Mouse (Mus musculus) ovary, postnatal 14 days (tissue): ENCODE results near the gene Gtpbp2.

Experiments used
- DNase-seq: peaks from one replicate; pipeline ENCODE4 v3.0.0; 2022; ENCODE audit warnings: low spot score

Gene Gtpbp2

DNA sequence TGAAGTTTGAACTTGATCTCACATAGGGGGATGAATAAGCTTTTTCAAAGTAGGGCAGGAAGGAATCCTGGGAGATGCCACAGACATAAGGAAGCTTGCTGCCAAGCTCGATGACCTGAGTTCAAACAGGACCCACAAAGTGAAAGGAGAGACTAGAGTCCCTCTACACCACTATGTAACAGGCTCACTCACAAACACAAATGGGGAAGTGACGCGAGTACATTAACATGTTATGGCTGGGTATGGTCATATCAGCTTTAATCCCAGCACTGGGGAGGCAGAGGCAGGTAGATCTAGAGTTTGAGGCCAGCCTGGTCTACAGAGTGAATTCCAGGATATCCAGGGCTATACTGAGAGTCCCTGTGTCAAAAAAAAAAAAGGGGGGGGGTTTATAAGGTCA is 6.5 kb upstream of the Gtpbp2 start:
- no peak for DNase-seq

GRCm38 (mm10) chr17:46156680-46157079 is 4.2 kb upstream of the Gtpbp2 start:
- no peak for DNase-seq

DNA sequence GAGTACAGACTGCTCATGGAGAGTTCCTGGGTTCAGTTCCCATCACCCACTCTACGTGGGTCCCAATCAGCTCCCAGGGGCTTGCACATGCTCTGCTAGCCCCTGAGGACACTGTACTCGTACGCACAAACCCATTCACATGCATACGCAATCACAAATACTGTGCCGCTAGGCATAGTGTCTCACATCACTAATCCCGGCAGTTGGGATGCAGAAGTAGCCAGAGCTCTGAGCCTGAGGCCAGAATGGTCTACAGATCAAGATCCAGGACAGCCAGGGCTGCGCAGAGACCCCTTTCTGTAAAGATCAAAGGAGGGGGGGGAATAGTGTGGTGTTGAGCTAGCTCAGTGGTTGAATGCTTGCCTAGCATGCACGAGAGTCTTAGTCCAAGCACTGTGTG is 3.7 kb upstream of the Gtpbp2 start:
- no peak for DNase-seq

- DNase-seq: no peak
These were observed 1.6 kb upstream of the Gtpbp2 start for GRCm38 (mm10) chr17:46159236-46159635.

GRCm38 (mm10) chr17:46160090-46160662 is 656 bp upstream of the Gtpbp2 start:
- DNase-seq: peak; percentile 88

DNA sequence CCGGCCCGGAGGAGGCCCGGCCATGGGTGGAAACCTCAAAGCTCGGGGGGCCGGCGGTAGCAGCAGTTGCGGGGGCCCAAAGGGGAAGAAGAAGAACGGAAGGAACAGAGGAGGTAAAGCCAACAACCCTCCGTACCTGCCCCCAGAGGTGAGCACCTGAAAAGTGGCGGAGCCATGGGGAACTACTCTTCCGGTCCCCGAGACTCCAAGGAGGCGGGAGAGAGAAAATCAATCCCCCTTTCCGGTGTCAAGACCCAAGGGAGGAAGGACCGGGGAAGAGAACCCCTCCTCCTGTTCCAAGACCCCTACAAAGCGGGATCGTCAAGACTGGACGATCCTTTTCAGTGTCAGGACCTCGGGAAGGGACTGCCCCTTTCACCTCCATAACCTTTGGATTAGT is 347 bp downstream of the Gtpbp2 start:
- no peak for DNase-seq

GRCm38 (mm10) chr17:46161710-46162109 is 878 bp downstream of the Gtpbp2 start:
- no peak for DNase-seq

- DNase-seq: no peak
These were observed 1.7 kb downstream of the Gtpbp2 start for GRCm38 (mm10) chr17:46162551-46162950.

- no peak for DNase-seq
These were observed 2.2 kb downstream of the Gtpbp2 start for GRCm38 (mm10) chr17:46162951-46163421.

DNA sequence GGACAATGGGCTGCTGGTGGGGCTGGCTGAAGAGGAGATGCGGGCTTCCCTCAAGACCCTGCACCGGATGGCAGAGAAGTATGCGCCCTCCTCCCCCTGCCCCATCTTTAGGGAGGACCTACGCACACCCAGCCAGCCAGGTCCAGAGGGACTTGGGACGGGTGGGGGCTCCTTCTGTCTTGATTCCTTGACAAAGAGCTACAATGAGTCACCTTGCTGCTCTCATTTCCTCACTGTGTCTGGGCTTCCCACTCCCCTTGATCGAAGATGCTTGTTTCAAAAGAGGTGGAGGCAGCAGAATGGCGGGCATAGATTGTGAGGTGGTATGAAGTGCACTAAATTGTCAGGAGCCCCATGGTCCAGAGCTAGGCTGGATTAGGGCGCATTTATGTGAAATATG is 3.5 kb downstream of the Gtpbp2 start:
- DNase-seq: no peak

GRCm38 (mm10) chr17:46164791-46165190 is 4.0 kb downstream of the Gtpbp2 start:
- no peak for DNase-seq

DNA sequence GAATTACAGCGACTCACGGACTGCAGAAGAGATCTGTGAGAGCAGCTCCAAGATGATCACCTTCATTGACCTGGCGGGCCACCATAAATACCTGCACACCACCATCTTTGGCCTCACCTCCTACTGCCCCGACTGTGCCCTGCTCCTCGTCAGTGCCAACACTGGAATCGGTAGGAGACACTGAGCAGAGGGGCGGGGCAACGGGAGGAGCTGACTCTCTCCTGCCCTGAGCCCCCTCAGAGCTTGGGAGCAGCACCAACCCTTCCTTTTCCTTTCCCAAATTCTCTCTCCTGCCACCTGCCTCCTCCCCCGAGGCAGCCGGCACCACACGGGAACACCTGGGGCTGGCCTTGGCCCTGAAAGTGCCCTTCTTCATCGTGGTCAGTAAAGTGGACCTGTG is 4.6 kb downstream of the Gtpbp2 start:
- no peak for DNase-seq

- DNase-seq: no peak
These were observed 5.4 kb downstream of the Gtpbp2 start for GRCm38 (mm10) chr17:46166270-46166669.

GRCm38 (mm10) chr17:46167014-46167413 is 6.2 kb downstream of the Gtpbp2 start:
- DNase-seq: no peak

- no peak for DNase-seq
These were observed 7.5 kb downstream of the Gtpbp2 start for GRCm38 (mm10) chr17:46168318-46168717.

GRCm38 (mm10) chr17:46168768-46169167 is 7.9 kb downstream of the Gtpbp2 start:
- DNase-seq: no peak

DNA sequence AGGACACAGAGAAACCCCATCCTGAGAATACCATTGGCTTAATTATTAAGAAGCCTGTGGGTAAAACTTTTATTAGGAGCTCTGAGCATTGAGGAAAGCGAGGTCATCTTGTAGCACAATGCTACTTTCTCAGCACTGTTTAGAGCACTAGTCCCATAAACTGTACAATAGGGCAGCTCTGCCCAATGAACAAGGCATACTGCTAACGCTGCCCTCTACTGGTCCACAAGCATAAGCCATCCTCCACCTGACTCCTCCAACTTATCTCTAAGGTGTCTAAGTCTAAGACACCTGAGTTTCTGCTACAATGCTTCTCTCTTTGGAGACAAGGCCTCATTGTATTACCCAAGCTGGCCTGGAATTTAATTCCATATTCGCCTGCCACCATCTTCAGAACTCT is 9.7 kb downstream of the Gtpbp2 start:
- no peak for DNase-seq

DNA sequence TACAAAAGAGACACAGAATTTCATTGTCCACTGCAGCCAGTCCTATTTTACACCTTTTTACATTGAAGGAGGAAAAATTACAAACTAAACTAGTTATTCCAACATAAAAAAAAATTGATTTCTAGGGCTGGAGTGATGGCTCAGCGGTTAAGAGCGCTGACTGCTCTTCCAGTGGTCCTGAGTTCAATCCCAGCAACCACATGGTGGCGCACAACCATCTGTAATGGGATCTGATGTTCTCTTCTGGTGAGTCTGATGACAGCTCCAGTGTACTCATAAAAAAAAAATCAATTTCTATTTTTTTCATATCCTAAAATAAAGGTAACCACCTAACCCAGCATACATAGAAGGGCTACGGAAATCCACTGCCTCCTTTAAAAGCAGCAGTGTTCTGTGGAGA is 21.4 kb downstream of the Gtpbp2 start:
- no peak for DNase-seq

- no peak for DNase-seq
These were observed 28.0 kb downstream of the Gtpbp2 start for GRCm38 (mm10) chr17:46188829-46189228.

GRCm38 (mm10) chr17:46201151-46201550 is 40.3 kb downstream of the Gtpbp2 start:
- DNase-seq: no peak

DNA sequence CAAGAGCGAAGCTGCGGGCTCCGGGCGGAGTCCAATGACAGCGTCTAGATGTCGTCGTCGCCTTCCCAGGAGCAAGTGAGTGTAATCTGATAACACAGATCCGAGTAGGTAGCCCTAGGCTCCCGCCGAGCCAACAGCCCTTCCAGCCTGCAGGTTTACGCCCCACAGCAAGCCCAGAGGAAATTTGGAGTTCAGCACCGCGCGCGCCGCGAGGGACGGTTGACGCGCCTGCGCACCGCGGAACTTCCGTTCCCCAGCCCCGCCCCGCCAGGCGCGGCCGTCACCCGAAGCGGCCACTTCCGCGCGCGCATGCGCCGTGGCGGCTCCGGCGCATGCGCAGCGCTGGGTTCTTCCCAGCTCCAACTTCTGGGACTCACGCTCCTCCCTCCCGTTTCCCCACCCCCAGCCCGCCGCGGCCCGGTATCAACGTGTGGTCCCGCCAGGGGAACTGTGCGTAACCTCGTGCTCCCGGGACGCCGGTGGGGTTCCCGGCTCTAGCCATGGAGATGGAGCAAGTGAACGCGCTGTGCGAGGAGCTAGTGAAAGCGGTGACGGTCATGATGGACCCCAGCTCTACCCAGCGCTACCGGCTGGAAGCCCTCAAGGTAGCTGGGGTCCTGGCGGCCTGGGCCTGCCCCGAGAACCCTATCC is 41.7 kb downstream of the Gtpbp2 start, which contains the start of the genes Polh and Xpo5:
TSS of gene Polh (minus strand) at position 225 of the 651 bp plus-strand sequence.
TSS of gene Xpo5 (plus strand) at position 362 of the 651 bp plus-strand sequence.
- DNase-seq: peak; percentile 86

DNA sequence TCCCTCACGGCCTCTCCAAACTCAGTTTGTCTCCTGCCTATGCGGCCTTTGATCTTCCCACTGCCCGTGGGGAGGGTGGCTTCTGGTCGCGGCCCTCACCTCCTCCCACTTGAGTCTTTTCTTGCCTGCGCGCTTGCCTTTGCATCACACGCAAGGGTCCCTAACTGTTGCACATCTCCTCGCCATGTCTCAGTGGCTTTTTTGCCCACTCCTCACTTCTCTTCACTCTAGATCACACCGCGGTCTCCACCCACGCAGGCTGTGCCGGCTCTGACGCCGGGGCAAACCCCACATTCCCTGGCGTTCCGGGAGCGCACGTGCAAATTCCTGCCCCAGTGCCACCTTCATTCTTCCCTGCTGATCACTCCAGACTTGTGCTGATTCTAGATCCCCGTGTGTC is 42.2 kb downstream of the Gtpbp2 start:
- DNase-seq: no peak

- no peak for DNase-seq
These were observed 45.8 kb downstream of the Gtpbp2 start for GRCm38 (mm10) chr17:46206676-46207075.

- DNase-seq: no peak
These were observed 49.7 kb downstream of the Gtpbp2 start for GRCm38 (mm10) chr17:46210550-46210949.
